Mouse (Mus musculus) pancreas, adult 10 weeks (tissue): ENCODE measurements around the gene Memo1. TPM values are rescaled to one million over a fixed set of nuclear protein-coding genes. Genes with fewer than 3 reads are reported as not detected.

Experiments used
- polyA plus RNA-seq: library from polyadenylated mRNA; stranded (reverse); fragments of 350-450 nt; fragmentation: Illumina TruSeq; extraction: RNeasy Lipid Tissue Mini Kit (QIAGEN cat#74804); gene quantifications from one replicate; pipeline ENCODE4 v1.2.3, GENCODE M21; 2015; ENCODE audit warnings: low read depth, low replicate concordance; ENCODE audit not compliant: insufficient read depth

The Memo1 gene
- 6.9 TPM for polyA plus RNA-seq

GRCm38 (mm10) chr17:74295026-74295970 lies at the start of gene Memo1:
TSS of gene Memo1 (minus strand) at chr17:74295521.

DNA sequence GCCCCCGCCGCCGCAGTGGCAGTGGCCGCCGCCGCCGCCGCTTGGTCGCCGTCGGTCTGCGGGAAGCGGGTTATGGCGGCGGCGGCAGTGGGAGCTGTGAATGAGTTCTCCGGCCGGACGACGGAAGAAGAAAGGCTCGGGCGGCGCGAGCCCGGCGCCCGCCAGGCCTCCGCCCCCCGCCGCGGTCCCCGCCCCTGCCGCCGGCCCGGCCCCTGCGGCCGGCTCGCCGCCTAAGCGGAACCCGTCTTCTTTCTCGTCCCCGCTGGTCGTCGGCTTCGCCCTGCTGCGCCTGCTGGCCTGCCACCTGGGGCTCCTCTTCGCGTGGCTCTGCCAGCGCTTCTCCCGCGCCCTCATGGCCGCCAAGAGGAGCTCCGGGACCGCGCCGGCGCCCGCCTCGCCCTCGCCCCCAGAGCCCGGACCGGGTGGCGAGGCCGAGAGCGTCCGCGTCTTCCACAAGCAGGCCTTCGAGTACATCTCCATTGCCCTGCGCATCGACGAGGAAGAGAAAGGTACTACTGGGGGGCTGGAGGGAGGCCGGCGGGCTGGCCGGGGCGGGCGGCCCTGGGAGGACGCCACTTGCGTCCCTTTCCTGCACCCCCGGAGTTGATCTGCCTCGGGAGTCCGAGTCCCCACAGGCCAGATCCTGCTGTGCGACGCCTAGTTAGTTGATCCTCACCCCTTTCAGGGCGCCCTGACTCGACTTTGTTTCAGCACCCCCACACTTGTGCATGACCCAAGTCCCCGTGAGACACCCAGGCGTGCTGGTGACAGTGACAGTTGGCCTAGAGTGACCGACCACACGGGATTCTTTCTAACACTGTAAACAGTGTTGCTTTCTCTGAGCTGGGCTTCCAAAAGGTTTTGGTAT lies 43.9 kb upstream of the Memo1 start, which contains the start of gene Spast:
Spast (plus strand) TSS at position 51 of the 868 bp plus-strand sequence.

GRCm38 (mm10) chr17:74323844-74324243 lies 28.5 kb upstream of the Memo1 start, which contains the start of gene Dpy30:
TSS of gene Dpy30 (minus strand) at chr17:74323944.

Other genes with a start within 250 kb of the Memo1 start
- not detected for gene Srd5a2, start 247.6 kb downstream of the Memo1 start, polyA plus RNA-seq
- gene Dpy30, start 28.4 kb upstream of the Memo1 start, polyA plus RNA-seq: 10.4 TPM
- gene Spast, start 43.5 kb upstream of the Memo1 start, polyA plus RNA-seq: 4.0 TPM
- gene Slc30a6, start 100.1 kb upstream of the Memo1 start, polyA plus RNA-seq: 8.1 TPM
- gene Nlrc4, start 163.6 kb upstream of the Memo1 start, polyA plus RNA-seq: 0.22 TPM
- gene Yipf4, start 194.0 kb upstream of the Memo1 start, polyA plus RNA-seq: 9.6 TPM
- gene Birc6, start 232.8 kb upstream of the Memo1 start, polyA plus RNA-seq: 23.5 TPM